Mouse (Mus musculus): ENCODE measurements at regions not wholly inside any gene's neighbourhood (a gene's known extent, or its start where the extent isn't known, plus 50 kb on each side); places are given as distances from the start of the nearest gene placed in this dataset.
"Not testable (repeated sequence)": the region's sequence is repeated elsewhere in the genome, so short reads cannot be mapped to it uniquely, and the experiment has no call there.

- DNase-seq (ENCODE audit: low read depth, low spot score), result peak; percentile 73
Observed at GRCm38 (mm10) chr12:40898414-40899027, 125.4 kb upstream of the Immp2l start.

GRCm38 (mm10) chr12:40905650-40906338, 118.1 kb upstream of the Immp2l start:
- DNase-seq (ENCODE audit: low read depth, low spot score), result peak; percentile 41

DNA sequence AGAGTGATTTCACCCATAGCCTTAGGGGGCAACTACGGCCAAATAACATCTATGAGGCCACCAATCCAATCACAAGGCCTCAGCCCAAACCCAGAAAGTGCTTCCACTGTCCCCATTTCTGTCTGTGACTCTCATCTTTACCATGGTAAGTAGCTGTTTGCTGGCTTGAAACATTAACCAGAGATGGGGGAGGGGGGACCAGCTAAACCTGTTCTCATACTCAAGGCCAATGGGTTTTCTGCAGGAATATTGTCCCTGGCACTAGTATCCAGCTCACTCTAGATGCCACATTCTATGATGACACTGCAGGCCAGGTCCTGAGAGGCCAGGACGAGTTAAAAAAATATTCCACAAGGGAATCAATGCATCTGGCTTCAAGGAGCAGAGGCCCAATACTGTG, 117.1 kb upstream of the Immp2l start:
- DNase-seq (ENCODE audit: low read depth, low spot score), result no peak

DNA sequence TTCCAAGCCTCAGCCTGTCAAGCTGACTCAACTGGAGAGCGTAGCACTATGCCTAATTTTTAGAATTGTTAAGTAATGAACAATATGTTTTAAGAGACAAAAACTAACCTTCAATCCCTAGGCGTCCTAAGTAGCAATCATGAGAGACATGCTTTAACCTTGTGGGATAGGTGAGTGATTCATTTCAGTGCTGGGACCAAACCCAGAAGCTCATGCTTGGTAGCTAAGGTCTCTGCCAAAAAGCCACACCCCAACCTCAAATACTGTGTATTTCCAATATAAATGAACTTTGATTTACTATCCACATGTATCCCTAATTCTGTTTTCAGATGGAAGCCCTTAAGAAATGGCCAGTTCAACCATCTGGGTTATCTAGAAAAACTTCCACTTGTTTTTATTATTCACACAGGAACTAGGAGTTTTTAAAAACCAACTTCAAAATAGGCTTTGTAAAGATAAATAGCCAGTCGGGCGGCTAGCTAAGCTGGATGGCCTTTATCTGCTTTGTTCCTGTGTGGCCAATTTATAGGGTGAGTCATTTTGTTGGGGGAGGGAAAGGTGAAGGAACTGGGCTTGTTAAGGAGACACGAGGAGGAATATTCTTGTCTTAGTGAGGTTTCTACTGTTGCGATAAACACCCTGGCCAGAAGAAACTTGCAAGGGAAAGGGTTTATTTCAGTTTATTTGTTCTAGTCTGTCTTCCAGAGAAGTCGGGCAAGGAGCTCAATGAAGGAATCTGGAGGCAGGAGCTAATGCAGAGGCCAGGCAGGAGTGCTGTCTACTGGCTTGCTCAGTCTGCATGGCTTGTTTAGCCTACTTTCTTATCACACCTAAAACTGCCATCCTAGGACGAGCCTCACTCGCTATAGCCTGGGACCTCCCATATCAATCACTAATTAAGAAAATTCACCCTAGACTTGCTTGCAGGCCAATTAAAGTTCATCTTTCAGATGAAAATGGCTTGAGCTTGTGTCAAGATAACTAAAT, 114.8 kb upstream of the Immp2l start:
- no peak for DNase-seq (ENCODE audit: low read depth, low spot score)

GRCm38 (mm10) chr12:40917486-40917885, 106.4 kb upstream of the Immp2l start:
- no peak for DNase-seq (ENCODE audit: low read depth, low spot score)

- no peak for DNase-seq (ENCODE audit: low read depth, low spot score)
Observed at GRCm38 (mm10) chr12:40921988-40922387, 101.9 kb upstream of the Immp2l start.

- DNase-seq (ENCODE audit: low read depth, low spot score), result peak; percentile 73
Observed at GRCm38 (mm10) chr12:40926681-40927080, 97.2 kb upstream of the Immp2l start.

- DNase-seq (ENCODE audit: low read depth, low spot score), result not testable (repeated sequence)
Observed at GRCm38 (mm10) chr12:40929409-40929808, 94.5 kb upstream of the Immp2l start.

DNA sequence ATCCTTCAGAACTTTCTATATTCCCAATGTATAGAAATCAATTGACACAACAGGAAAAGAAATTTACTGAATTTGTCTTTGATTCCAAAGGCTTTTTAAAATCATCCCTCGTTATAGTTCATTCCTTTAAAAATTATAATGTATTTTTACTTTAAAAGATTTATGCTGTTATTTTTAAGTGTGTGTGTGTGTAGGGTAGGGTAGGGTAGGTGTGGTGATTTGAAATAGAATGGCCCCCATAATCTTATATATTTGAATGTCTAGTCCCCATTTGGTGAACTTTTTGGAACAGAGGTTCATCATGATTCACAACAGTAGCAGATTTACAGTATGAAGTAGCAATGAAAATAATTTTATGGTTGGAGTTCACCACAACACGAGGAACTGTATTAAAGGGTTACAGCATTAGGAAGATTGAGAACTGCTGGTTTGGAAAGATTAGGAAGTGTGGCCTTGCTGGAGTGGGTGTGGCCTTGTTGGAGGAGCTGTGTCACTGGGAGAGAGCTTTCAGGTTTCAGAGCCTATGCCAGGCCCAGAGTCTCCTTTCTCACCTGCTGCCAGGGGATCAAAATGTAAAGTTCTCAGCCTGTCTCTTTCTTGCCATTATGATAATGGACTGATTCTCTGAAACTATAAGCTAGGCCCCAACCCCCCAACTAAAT, 88.7 kb upstream of the Immp2l start:
- no peak for DNase-seq (ENCODE audit: low read depth, low spot score)

- DNase-seq (ENCODE audit: low read depth, low spot score), result no peak
Observed at GRCm38 (mm10) chr12:40937037-40937436, 86.9 kb upstream of the Immp2l start.

GRCm38 (mm10) chr12:40946888-40947287, 77.0 kb upstream of the Immp2l start:
- no peak for DNase-seq (ENCODE audit: low read depth, low spot score)

DNA sequence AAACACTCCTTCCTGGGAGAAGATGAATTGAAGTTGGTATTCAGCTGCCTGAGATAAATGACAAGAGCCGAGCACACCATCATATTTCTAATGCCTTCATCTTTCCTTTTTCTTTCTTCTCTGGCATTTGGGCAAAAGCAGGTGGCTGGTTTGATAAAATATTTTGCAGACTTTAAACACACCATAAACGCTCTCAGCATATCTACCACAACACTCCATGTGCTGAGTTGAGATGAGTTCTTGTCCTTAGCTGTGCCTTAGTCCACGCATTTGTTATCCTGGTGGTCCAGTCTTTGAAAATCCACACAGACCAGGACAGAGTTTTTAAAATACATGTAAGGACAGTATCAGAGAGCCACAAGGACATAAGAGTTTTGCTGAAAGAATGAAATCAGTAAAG, 74.3 kb upstream of the Immp2l start:
- DNase-seq (ENCODE audit: low read depth, low spot score), result no peak

DNA sequence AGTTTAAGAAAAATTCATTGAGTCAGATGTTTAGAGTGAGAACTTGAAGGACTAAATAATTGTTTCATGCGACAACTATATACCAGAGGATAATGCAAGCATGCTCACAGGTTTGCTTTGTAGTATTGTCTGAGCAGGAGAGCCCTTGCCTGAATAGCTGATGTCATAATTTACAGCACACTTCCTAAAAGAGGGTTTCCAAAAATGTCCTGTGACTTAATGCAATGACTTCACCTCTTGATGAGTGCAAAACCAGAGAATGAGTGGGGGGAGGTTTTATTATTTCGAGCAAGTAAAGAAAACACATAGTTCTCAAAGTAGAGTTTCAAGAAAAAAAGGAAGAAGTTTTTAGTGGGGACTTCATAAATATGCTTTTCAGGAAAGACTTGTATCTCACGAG, 65.4 kb upstream of the Immp2l start:
- no peak for DNase-seq (ENCODE audit: low read depth, low spot score)

- DNase-seq (ENCODE audit: low read depth, low spot score), result no peak
Observed at GRCm38 (mm10) chr12:40964996-40965395, 58.9 kb upstream of the Immp2l start.

GRCm38 (mm10) chr12:40966308-40966707, 57.6 kb upstream of the Immp2l start:
- DNase-seq (ENCODE audit: low read depth, low spot score), result no peak

GRCm38 (mm10) chr12:40966723-40967122, 57.2 kb upstream of the Immp2l start:
- DNase-seq (ENCODE audit: low read depth, low spot score), result not testable (repeated sequence)

GRCm38 (mm10) chr12:40972844-40973243, 51.0 kb upstream of the Immp2l start:
- DNase-seq (ENCODE audit: low read depth, low spot score), result peak; percentile 93
